Mouse (Mus musculus) right cerebral cortex, postnatal 10 days (tissue): ENCODE measurements around the gene 2700049A03Rik.

Experiments used
- DNase-seq, 2 experiments: peaks; one replicate each; pipeline ENCODE4 v3.0.0; 2021; ENCODE audit warnings: low spot score in 2 of 2

Gene 2700049A03Rik

GRCm38 (mm10) chr12:71183736-71184135, 47.1 kb downstream of the 2700049A03Rik start:
- DNase-seq: no peak

- DNase-seq: no peak
These were observed 47.7 kb downstream of the 2700049A03Rik start for GRCm38 (mm10) chr12:71184396-71184795.

- no peak for DNase-seq
These were observed 56.1 kb downstream of the 2700049A03Rik start for GRCm38 (mm10) chr12:71192705-71193104.

- peak; percentile 31 to 33 for DNase-seq
These were observed 61.0 kb downstream of the 2700049A03Rik start for GRCm38 (mm10) chr12:71197671-71198070.

GRCm38 (mm10) chr12:71201753-71202152, 65.1 kb downstream of the 2700049A03Rik start:
- no peak for DNase-seq

- DNase-seq: no peak
These were observed 67.7 kb downstream of the 2700049A03Rik start for GRCm38 (mm10) chr12:71204303-71204702.

GRCm38 (mm10) chr12:71217191-71217590, 80.5 kb downstream of the 2700049A03Rik start:
- DNase-seq: no peak

GRCm38 (mm10) chr12:71217866-71218522, 81.3 kb downstream of the 2700049A03Rik start:
- DNase-seq: no peak

- DNase-seq: no peak
These were observed 86.1 kb downstream of the 2700049A03Rik start for GRCm38 (mm10) chr12:71222761-71223160.

GRCm38 (mm10) chr12:71227769-71228168, 91.1 kb downstream of the 2700049A03Rik start:
- DNase-seq: no peak

GRCm38 (mm10) chr12:71228925-71229649, 92.4 kb downstream of the 2700049A03Rik start:
- no peak for DNase-seq

- no peak for DNase-seq
These were observed 94.9 kb downstream of the 2700049A03Rik start for GRCm38 (mm10) chr12:71231561-71231960.

GRCm38 (mm10) chr12:71233426-71233825, 96.8 kb downstream of the 2700049A03Rik start:
- DNase-seq: no peak

- DNase-seq: no peak
These were observed 100.4 kb downstream of the 2700049A03Rik start for GRCm38 (mm10) chr12:71237074-71237473.

GRCm38 (mm10) chr12:71242791-71243190, 106.1 kb downstream of the 2700049A03Rik start:
- DNase-seq: no peak

GRCm38 (mm10) chr12:71244766-71245390, 108.2 kb downstream of the 2700049A03Rik start:
- DNase-seq: no peak

GRCm38 (mm10) chr12:71247191-71247590, 110.5 kb downstream of the 2700049A03Rik start:
- no peak for DNase-seq

GRCm38 (mm10) chr12:71249348-71249747, 112.7 kb downstream of the 2700049A03Rik start:
- DNase-seq: peak; percentile 28 to 34

- DNase-seq: no peak
These were observed 116.0 kb downstream of the 2700049A03Rik start for GRCm38 (mm10) chr12:71252509-71253167.

- no peak for DNase-seq
These were observed 118.1 kb downstream of the 2700049A03Rik start for GRCm38 (mm10) chr12:71254779-71255178.

- DNase-seq: no peak
These were observed 121.7 kb downstream of the 2700049A03Rik start for GRCm38 (mm10) chr12:71258196-71258920.
